Mouse (Mus musculus) limb, embryonic 10.5 days (tissue): ENCODE data around the gene Tmem50b. TPM values are rescaled to one million over a fixed set of nuclear protein-coding genes. Genes with fewer than 3 reads are reported as not detected.
"Not testable (repeated sequence)": the region's sequence is repeated elsewhere in the genome, so short reads cannot be mapped to it uniquely, and the experiment has no call there.

ENCODE experiments used
- DNase-seq: peaks from one replicate; pipeline ENCODE4 v3.0.0-alpha.2; 2017; ENCODE audit warnings: low spot score
- H3K27ac ChIP-seq: fragments of 300-500 bp; sonication (generic); 2 replicates; pipeline ENCODE4 v1.5.1; 2016; ENCODE audit warnings: mild to moderate bottlenecking
- H3K27me3 ChIP-seq: fragments of 300-500 bp; sonication (generic); 2 replicates; pipeline ENCODE4 v1.6.1; 2016; ENCODE audit warnings: low read depth, mild to moderate bottlenecking; ENCODE audit not compliant: poor library complexity, severe bottlenecking
- H3K36me3 ChIP-seq: fragments of 300-500 bp; sonication (generic); 2 replicates; pipeline ENCODE4 v1.6.1; 2016; ENCODE audit warnings: mild to moderate bottlenecking, moderate library complexity
- H3K4me1 ChIP-seq: fragments of 300-500 bp; sonication (generic); 2 replicates; pipeline ENCODE4 v1.6.1; 2016
- H3K4me3 ChIP-seq: fragments of 300-500 bp; sonication (generic); 2 replicates; pipeline ENCODE4 v1.5.1; 2016; ENCODE audit warnings: mild to moderate bottlenecking, moderate library complexity
- H3K9me3 ChIP-seq: fragments of 300-500 bp; sonication (generic); replicated peaks from 2 replicates; pipeline ENCODE4 v1.6.1; 2016; ENCODE audit warnings: mild to moderate bottlenecking
- WGBS: fragments of 180-500 bp; shearing (Covaris S2); methylation state at CpG from one replicate; pipeline ENCODE4 v1.1.7; 2016; 5-methylcytosine and 5-hydroxymethylcytosine counted together
- polyA plus RNA-seq: library from polyadenylated mRNA; unstranded; fragments of >200 nt; fragmentation: Nextera tagmentation; extraction: Ambion mirVana; gene quantifications from 2 replicates; pipeline ENCODE4 v1.2.1, GENCODE M21; 2016

The Tmem50b gene
- polyA plus RNA-seq, 1 experiment from 2014 or later, result 25.7 TPM

DNA sequence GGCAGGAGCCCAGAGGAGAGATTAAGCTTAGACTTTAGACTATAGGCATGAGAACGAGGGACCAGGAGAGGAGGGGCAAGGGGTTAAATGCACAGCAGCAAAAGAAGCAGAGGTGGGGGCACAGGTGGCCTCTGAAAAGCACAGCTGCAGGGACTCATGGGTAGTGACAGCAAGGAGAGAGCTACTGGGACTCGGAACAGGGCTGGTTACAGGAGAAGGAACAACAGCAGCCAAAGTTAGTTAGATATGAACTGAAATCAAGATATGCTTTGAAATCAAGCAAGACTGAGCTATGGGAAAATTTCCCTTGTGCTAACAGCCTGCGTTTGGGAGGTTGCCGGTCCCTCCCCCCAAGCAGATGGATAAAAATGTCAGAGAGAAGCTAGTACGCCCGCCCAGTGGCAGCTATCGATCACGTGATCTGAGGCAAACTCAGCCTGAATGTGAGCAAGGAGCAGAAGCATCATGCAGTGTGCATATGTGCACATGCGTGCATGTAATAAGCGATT is 56.0 kb downstream of the Tmem50b start:
- Histone ChIP-seq H3K27me3 (0 out of 2 replicates have a peak, but pooled peaks cover 3% of the 10 kb centered on the region), H3K27ac (no peak overlapping the region), H3K4me1 (peaks cover 32% of the 10 kb centered on the region), H3K4me3 (peak overlapping the region; percentile 22; the same call in 1 of the 2 replicates), H3K9me3 (no peaks in the 10 kb centered on the region), H3K36me3 (no peaks in the 10 kb centered on the region)
- no peak for DNase-seq
- WGBS, result 52% methylated on average over 10 of the region's 10 CpGs

DNA sequence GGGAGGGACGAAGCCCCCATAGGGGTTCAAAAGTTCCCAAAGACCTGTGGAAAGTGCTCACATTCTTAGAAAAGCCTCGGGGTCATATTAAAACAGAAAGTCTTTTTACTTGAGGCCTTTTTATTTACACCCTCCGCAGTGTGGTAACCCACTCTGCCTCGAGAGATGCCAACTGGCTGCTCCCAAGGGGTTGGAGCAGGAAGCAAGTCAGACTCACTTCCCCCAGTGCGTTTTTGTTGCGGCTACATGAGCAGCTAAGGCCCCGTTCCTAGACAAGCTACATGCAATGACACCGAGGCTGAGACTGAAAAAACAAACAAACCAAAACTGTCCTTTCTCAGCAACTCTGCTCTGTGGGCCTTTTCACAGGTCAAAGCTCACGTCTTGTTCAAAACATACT is 59.1 kb downstream of the Tmem50b start:
- H3K27me3 ChIP-seq, result 0 out of 2 replicates have a peak, but pooled peaks cover 8% of the 10 kb centered on the region
- H3K36me3 ChIP-seq, result no peaks in the 10 kb centered on the region
- H3K9me3 ChIP-seq, result no peaks in the 10 kb centered on the region
- WGBS, result 64% methylated on average over 9 of the region's 9 CpGs
- DNase-seq, result no peak
- no peak overlapping the region for H3K4me3 ChIP-seq
- H3K27ac ChIP-seq, result 0 out of 2 replicates have a peak overlapping the region, but pooled peaks have one; percentile 31
- H3K4me1 ChIP-seq, result peaks cover 23% of the 10 kb centered on the region

DNA sequence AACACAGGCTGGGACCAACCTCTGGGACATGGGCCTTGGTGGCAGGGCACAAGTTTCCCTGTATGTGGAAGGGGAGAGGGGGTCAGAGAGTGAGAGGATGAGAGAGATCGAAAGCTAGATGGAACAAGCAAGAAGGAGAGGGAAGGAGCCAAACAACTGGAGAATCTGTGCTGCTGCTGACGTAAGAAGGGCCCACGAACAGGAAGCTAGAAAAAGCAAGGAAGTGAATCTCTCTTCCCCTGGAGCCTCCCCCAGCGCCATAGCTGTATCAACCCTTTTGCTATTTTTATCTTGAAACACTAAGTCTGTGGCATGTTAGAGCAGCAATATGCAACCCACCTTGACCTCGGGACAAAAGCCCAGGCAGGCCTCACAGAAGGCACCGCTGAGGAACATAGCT is 59.5 kb downstream of the Tmem50b start:
- WGBS, result 84% methylated on average over 6 of the region's 6 CpGs
- DNase-seq, result no peak
- 0 out of 2 replicates have a peak overlapping the region, but pooled peaks have one; percentile 31 for H3K27ac ChIP-seq

DNA sequence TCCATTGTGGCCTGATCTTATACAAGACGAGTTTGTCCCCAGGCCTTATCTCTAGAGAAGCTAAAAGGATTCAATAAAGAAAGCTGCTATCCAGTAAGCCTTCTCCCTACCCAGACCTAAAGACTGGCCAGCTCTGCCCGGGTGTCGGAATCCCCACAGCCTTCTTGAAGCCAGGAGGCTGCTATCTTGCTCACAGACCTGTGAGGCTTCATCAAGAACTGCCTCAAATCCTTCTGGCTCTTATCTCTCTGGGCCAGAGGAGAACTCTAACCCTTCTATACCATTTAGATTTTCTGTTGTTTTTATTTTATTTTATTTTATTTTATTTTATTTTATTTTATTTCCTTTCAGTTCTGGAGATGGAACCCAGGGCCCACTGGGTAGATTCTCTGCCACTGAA is 60.5 kb downstream of the Tmem50b start:
- WGBS, result 84% methylated on average over 3 of the region's 3 CpGs
- Histone ChIP-seq H3K9me3 (no peaks in the 10 kb centered on the region), H3K36me3 (no peaks in the 10 kb centered on the region), H3K4me3 (no peak overlapping the region), H3K4me1 (peaks cover 36% of the 10 kb centered on the region), H3K27me3 (0 out of 2 replicates have a peak, but pooled peaks cover 12% of the 10 kb centered on the region), H3K27ac (no peak overlapping the region)
- no peak for DNase-seq

More for the DNA sequence above, 59.5 kb downstream of the Tmem50b start:
- no peaks in the 10 kb centered on the region for H3K9me3 ChIP-seq
- no peaks in the 10 kb centered on the region for H3K36me3 ChIP-seq
- 0 out of 2 replicates have a peak, but pooled peaks cover 12% of the 10 kb centered on the region for H3K27me3 ChIP-seq
- H3K4me1 ChIP-seq, result peaks cover 27% of the 10 kb centered on the region
- no peak overlapping the region for H3K4me3 ChIP-seq

DNA sequence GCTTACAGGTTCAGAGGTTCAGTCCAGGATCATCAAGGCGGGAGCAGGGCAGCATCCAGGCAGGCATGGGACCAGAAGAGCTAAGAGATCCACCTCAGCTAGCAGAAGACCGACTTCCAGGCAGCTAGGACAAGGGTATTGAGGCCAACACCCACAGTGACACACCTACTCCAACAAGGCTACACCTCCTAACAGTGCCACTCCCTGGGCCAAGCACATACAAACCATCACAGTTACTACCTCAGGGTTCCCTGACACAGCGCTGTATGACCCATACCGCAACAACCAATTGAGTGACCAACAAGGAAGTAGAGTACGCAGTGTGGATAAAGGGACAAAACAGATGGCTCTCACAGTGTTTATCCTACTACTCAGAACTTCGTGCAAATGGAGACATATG is 61.2 kb downstream of the Tmem50b start:
- peaks cover 33% of the 10 kb centered on the region for H3K4me1 ChIP-seq
- DNase-seq, result no peak
- no peak overlapping the region for H3K4me3 ChIP-seq
- H3K27me3 ChIP-seq, result 0 out of 2 replicates have a peak, but pooled peaks cover 12% of the 10 kb centered on the region
- no peaks in the 10 kb centered on the region for H3K36me3 ChIP-seq
- WGBS, result 94% methylated on average over 6 of the region's 6 CpGs
- no peaks in the 10 kb centered on the region for H3K9me3 ChIP-seq
- no peak overlapping the region for H3K27ac ChIP-seq

DNA sequence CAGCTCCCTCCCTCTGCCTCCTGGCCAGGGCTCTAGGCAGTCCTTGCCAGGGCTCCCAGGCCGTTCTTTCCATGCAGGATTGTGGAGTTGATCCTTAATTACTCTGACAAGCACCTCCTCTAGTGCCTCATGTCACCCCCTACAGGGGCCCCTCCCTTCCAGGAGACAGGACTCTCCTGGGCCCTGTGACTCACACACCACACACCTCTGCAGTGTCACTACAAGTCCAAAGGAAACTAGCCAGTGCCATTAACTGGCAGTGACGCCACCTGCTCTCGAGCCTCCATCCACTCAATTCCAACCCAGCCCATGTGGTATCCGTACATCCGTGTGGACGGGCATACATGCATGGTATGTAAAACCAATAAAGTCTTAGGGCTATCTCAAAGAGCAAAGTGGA is 62.7 kb downstream of the Tmem50b start:
- no peak for DNase-seq
- Histone ChIP-seq H3K4me1 (peaks cover 35% of the 10 kb centered on the region), H3K27me3 (0 out of 2 replicates have a peak, but pooled peaks cover 12% of the 10 kb centered on the region), H3K9me3 (no peaks in the 10 kb centered on the region), H3K4me3 (no peak overlapping the region), H3K27ac (no peak overlapping the region), H3K36me3 (no peaks in the 10 kb centered on the region)
- 79% methylated on average over 6 of the region's 6 CpGs for WGBS

DNA sequence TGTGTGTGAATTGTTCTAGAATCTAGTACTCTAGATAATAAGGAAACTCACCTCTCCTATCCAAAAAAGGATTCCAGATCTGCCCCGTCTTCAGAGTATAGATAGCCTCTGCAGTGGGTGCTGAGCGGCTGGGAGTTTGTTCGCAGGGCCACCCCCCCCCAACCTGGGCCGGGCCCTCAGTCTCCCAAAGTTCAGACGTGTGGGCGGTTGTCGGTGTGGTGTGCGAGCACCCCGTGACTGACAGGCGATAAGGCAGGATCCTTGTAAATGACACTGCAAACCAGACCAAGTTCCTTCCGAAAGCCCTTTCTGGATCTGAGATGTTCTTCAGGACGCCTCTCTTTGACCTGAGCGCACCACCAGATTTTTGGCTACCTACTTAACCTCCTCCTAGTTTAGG is 63.1 kb downstream of the Tmem50b start:
- no peak overlapping the region for H3K4me3 ChIP-seq
- no peak overlapping the region for H3K27ac ChIP-seq
- DNase-seq, result peak; percentile 99
- peaks cover 35% of the 10 kb centered on the region for H3K4me1 ChIP-seq
- H3K27me3 ChIP-seq, result 0 out of 2 replicates have a peak, but pooled peaks cover 12% of the 10 kb centered on the region
- no peaks in the 10 kb centered on the region for H3K9me3 ChIP-seq
- H3K36me3 ChIP-seq, result no peaks in the 10 kb centered on the region
- WGBS, result 58% methylated on average over 13 of the region's 13 CpGs

DNA sequence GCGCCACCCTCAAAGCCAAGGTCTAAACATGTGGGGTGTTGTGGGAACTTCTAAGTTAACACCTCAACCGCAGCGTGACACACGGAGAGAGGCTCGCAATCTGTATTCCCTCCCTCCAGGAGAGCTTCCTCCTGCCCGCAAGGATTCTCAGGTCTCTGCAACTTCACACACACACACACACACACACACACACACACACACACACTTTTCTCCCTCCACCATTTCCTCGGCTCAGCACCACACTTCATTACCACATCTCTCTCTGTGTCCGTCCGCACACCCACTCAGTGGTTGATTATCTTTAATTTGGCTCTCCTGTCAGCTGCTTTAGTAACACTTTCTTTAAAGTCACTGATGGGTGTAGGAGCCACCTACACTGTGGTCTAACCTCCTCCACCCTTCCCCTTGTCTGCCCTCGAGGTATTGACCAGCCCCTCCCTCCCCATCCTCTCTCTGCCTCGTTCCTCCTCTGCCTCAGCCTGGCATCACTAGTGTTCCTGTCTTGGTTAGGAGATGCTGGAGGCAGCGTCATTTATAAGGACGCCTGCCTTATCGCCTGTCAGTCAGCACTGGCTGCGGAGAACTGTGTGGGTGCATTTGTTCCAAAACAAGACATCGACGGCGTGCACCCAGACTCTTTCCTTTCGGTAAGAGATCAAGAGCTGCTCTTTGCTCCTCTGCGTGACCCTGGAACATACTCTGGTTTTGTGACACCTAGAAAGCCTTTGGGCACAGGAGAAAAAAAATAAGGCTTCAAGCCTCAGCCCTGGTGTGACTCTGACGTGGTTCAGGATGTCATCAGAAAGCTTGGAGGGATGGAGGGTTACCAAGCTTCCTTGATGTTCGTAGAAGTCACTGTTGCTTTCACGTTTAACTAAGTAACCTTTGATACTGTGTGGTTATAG is 64.3 kb downstream of the Tmem50b start:
- Histone ChIP-seq H3K27me3 (0 out of 2 replicates have a peak, but pooled peaks cover 12% of the 10 kb centered on the region), H3K36me3 (no peaks in the 10 kb centered on the region), H3K27ac (no peak overlapping the region), H3K9me3 (no peaks in the 10 kb centered on the region), H3K4me3 (no peak overlapping the region), H3K4me1 (peaks cover 31% of the 10 kb centered on the region)
- 63% methylated on average over 23 of the region's 23 CpGs for WGBS
- no peak for DNase-seq

DNA sequence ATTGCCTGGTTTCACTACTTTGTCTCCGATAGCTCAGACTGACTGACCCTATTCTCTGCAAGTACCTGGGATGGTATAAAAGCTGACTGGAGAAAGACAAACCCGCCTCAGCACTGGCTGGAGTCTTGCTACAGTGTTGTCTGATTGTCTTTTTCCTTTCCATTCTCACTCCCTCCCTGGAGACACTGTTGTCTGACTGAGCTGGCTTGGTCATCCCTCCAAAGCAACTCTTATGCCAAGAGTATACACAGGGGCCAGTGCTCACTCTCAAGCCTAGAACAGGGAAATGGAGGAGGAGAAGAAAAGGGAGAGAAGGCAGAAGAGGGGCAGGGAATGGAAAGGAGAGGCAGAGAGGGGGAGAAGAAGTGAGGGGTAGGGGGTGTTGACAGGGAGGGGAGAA is 65.2 kb downstream of the Tmem50b start:
- DNase-seq, result no peak
- Histone ChIP-seq H3K36me3 (no peaks in the 10 kb centered on the region), H3K4me3 (no peak overlapping the region), H3K9me3 (no peaks in the 10 kb centered on the region), H3K4me1 (peaks cover 27% of the 10 kb centered on the region), H3K27ac (no peak overlapping the region), H3K27me3 (0 out of 2 replicates have a peak, but pooled peaks cover 12% of the 10 kb centered on the region)
- WGBS, result 14% methylated on average over 2 of the region's 2 CpGs

DNA sequence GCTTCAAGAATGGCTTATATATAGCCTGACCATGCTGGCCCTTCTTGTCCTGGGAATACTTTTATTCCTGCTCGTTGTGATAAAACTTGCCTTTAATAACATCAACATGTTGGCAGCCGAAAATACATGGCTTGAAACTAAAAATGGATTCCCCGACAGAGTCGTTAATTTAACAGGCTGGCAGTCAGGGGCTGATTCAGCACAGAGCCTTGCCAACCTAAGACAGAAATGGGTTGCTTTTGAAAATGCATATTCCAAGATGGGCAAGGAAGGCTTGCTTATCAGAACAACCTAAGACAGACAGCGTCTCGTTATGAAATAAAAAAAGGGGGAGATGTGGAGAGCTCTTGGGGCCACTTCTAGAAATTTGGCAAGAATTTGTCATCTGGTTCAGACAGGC is 65.7 kb downstream of the Tmem50b start:
- Histone ChIP-seq H3K27ac (no peak overlapping the region), H3K4me1 (peaks cover 31% of the 10 kb centered on the region), H3K9me3 (no peaks in the 10 kb centered on the region), H3K36me3 (no peaks in the 10 kb centered on the region), H3K27me3 (0 out of 2 replicates have a peak, but pooled peaks cover 12% of the 10 kb centered on the region), H3K4me3 (no peak overlapping the region)
- WGBS, result 72% methylated on average over 6 of the region's 6 CpGs
- no peak for DNase-seq

DNA sequence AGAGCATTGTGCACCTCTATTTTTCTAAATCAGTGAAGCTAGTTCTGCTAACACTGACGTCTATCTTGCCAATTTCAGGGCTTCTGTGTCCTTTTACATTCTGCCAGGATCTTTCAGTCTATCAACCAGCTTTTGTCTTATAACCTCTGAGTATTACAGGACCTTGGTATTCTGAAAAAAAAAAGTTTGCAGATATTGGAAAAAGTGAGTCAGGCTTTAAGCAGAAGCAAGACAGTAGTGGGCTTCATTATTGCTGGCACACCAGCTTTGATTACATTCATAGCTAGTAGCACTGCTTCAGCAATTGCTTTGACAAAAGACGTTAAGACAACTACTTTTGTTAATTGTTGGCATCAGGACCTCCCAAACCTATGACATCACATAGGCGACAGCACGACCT is 66.8 kb downstream of the Tmem50b start:
- Histone ChIP-seq H3K27me3 (0 out of 2 replicates have a peak, but pooled peaks cover 12% of the 10 kb centered on the region), H3K4me1 (peaks cover 31% of the 10 kb centered on the region)
- H3K36me3 ChIP-seq, H3K9me3 ChIP-seq, H3K27ac ChIP-seq, DNase-seq, H3K4me3 ChIP-seq: not testable (repeated sequence)
- 88% methylated on average over 4 of the region's 4 CpGs for WGBS

DNA sequence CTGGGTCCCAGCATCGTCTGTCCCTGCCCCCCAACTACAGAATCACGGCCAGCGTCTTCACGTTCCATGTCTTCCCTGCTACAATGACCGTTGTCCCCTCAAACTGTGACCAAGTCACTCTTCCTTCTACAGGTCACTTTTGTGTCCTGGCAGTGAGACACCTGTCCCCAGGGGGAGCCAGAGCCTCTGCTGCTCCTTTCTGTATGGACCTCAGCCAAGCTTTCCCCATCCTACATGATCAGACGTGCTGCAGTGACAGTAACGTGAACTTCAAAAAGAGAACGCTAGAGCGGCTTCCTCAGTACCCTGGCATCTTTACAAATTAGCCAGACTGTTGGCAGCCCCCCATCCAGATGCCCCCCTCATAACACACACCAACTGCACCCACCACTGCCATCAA is 69.0 kb downstream of the Tmem50b start:
- DNase-seq, result no peak
- Histone ChIP-seq H3K4me3 (no peak overlapping the region), H3K36me3 (no peaks in the 10 kb centered on the region), H3K4me1 (peaks cover 27% of the 10 kb centered on the region), H3K27ac (no peak overlapping the region), H3K27me3 (0 out of 2 replicates have a peak, but pooled peaks cover 5% of the 10 kb centered on the region), H3K9me3 (no peaks in the 10 kb centered on the region)
- 90% methylated on average over 9 of the region's 9 CpGs for WGBS

DNA sequence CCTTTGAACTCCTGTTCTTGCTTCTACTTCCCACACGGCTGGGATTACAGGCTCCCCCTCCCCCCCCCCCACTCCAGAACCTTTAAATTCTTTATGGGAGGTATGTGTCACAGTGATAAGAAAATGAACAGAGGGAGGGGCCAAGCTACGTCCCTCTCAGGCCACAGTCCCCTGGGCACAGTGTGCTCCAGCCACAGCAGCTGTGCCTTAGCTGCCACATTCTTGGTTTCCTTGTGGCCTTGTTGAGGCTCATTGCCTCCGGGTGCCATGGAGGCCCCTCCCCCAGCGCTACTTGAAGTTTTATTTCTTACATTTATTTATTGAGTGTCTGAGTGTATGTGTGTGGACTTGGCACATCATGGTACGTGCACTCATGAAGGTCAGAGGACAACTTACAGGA is 70.1 kb downstream of the Tmem50b start:
- Histone ChIP-seq H3K27me3 (no peaks in the 10 kb centered on the region), H3K4me1 (peaks cover 16% of the 10 kb centered on the region), H3K36me3 (no peaks in the 10 kb centered on the region), H3K9me3 (no peaks in the 10 kb centered on the region), H3K4me3 (no peak overlapping the region), H3K27ac (peak overlapping the region; percentile 19; the same call in 1 of the 2 replicates)
- no peak for DNase-seq
- 54% methylated on average over 5 of the region's 5 CpGs for WGBS
